Mouse (Mus musculus) forebrain, embryonic 11.5 days (tissue): ENCODE measurements around the gene Serf2. TPM values are rescaled to one million over a fixed set of nuclear protein-coding genes. Genes with fewer than 3 reads are reported as not detected.

ENCODE experiments used
- ATAC-seq: fragments of 200-750 bp; cut with Nextera tagmentation; replicated peaks from 2 replicates; pipeline ENCODE4 v1.8.0; 2017; ENCODE audit warnings: moderate TSS enrichment; ENCODE audit not compliant: low FRiP score
- DNase-seq: peaks from one replicate; pipeline ENCODE4 v3.0.0-alpha.2; 2017; ENCODE audit warnings: low spot score
- H3K27ac ChIP-seq: fragments of 300-500 bp; sonication (generic); 2 replicates; pipeline ENCODE4 v1.5.1; 2014; ENCODE audit warnings: low read depth, low read length
- H3K27me3 ChIP-seq: fragments of 300-500 bp; sonication (generic); 2 replicates; pipeline ENCODE4 v1.6.1; 2014; ENCODE audit warnings: mild to moderate bottlenecking, low read length, mixed read lengths; ENCODE audit not compliant: control insufficient read depth, insufficient read depth
- H3K36me3 ChIP-seq: fragments of 300-500 bp; sonication (generic); 2 replicates; pipeline ENCODE4 v1.6.1; 2014; ENCODE audit warnings: mild to moderate bottlenecking, low read length, moderate library complexity, mixed read lengths; ENCODE audit not compliant: control insufficient read depth, insufficient read depth
- H3K4me1 ChIP-seq: fragments of 300-500 bp; sonication (generic); replicated peaks from 2 replicates; pipeline ENCODE4 v1.6.1; 2014; ENCODE audit warnings: low read length, mixed read lengths; ENCODE audit not compliant: control insufficient read depth, insufficient read depth
- H3K4me2 ChIP-seq: fragments of 300-500 bp; sonication (generic); 2 replicates; pipeline ENCODE4 v1.6.1; 2014; ENCODE audit warnings: low read depth, mild to moderate bottlenecking, low read length, moderate library complexity, mixed read lengths; ENCODE audit not compliant: severe bottlenecking
- H3K4me3 ChIP-seq: fragments of 300-500 bp; sonication (generic); 2 replicates; pipeline ENCODE4 v1.5.1; 2014; ENCODE audit warnings: low read depth, low read length
- H3K9ac ChIP-seq: fragments of 300-500 bp; sonication (generic); 2 replicates; pipeline ENCODE4 v1.6.1; 2014; ENCODE audit warnings: low read length
- H3K9me3 ChIP-seq: fragments of 300-500 bp; sonication (generic); 2 replicates; pipeline ENCODE4 v1.6.1; 2016; ENCODE audit warnings: low read length, mixed read lengths; ENCODE audit not compliant: control insufficient read depth
- WGBS: fragments of 180-500 bp; shearing (Covaris S2); extraction: QIAGEN DNeasy Blood & Tissue Kit; methylation state at CpG from one replicate; pipeline ENCODE4 v1.1.7; 2014; 5-methylcytosine and 5-hydroxymethylcytosine counted together
- polyA plus RNA-seq: library from polyadenylated mRNA; unstranded; fragments of >200 nt; fragmentation: Nextera tagmentation; extraction: Ambion mirVana; gene quantifications from 2 replicates; pipeline ENCODE4 v1.2.1, GENCODE M21; 2014

Gene Serf2
- polyA plus RNA-seq, 1 experiment from 2014 or later, result 446 TPM

DNA sequence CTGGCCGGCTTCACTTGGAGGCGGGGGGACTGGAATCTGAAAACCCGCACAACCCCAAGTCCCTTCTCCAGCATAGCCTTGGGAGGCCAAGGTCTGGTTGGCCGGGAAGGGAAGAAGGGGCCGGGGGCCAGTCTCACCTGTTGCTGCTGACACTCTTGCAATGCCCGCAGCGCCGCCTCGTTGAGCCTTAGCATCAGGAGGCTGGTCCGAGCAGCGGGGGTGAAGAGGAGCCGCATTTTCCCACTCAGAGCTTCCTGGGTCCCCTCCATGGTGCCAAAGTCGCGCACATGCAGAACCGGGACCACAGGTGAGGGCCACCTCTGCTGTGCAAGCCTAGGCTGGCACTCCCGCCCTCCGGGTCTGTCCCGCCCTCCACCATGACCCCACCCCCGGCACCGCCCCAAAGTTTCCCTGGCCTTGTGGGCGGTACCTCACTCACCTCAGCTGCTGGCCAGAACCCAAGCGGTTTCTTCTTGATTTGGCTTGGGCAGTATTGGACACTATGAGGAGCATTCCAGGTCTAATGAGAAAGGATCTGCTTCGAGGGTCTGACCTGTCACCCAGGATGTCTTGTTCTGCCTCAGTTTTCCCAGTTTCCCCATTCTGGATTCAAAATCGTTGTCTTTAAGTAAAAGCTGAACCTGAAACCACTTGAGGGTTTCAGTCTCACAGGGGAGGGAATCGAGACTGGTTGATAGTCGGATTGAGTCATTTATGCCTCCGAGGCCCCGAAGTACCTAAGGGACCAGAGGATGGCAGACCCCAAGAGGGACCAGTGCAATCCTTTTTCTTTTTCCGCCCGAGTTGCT lies 6.5 kb upstream of the Serf2 start:
- H3K27ac ChIP-seq, result no peak overlapping the region
- WGBS, result 2% methylated on average over 30 of the region's 30 CpGs
- peaks cover 15% of the 10 kb centered on the region for H3K4me1 ChIP-seq
- peaks cover 3% of the 10 kb centered on the region; the same call in 1 of the 2 replicates for H3K36me3 ChIP-seq
- H3K9me3 ChIP-seq, result no peaks in the 10 kb centered on the region
- peak overlapping the region; percentile 77 for H3K4me2 ChIP-seq
- DNase-seq (peak; percentile 79), ATAC-seq (peak; percentile 78)
- H3K4me3 ChIP-seq, result peak overlapping the region; percentile 32
- peak overlapping the region; percentile 27 for H3K9ac ChIP-seq
- peaks cover 9% of the 10 kb centered on the region for H3K27me3 ChIP-seq

GRCm38 (mm10) chr2:121443068-121443349 lies 6.0 kb upstream of the Serf2 start:
- peaks cover 9% of the 10 kb centered on the region for H3K27me3 ChIP-seq
- no peaks in the 10 kb centered on the region for H3K9me3 ChIP-seq
- no peak overlapping the region for H3K27ac ChIP-seq
- ATAC-seq (no peak), DNase-seq (no peak)
- peak overlapping the region; percentile 77; the same call in 1 of the 2 replicates for H3K4me2 ChIP-seq
- WGBS, result 17% methylated on average over 8 of the region's 8 CpGs
- peaks cover 3% of the 10 kb centered on the region; the same call in 1 of the 2 replicates for H3K36me3 ChIP-seq
- no peak overlapping the region; the same call in 1 of the 2 replicates for H3K9ac ChIP-seq
- H3K4me3 ChIP-seq, result peak overlapping the region; percentile 32; the same call in 1 of the 2 replicates
- peaks cover 15% of the 10 kb centered on the region for H3K4me1 ChIP-seq

GRCm38 (mm10) chr2:121444178-121444577 lies 4.8 kb upstream of the Serf2 start, which contains the start of gene Ell3:
Gene Ell3 (minus strand): TSS chr2:121444278.
- Histone ChIP-seq H3K9ac (no peak within 1 kb of the TSS), H3K36me3 (no peaks in the 10 kb centered on the region), H3K9me3 (no peaks in the 10 kb centered on the region), H3K4me3 (no peak within 1 kb of the TSS), H3K27me3 (peaks cover 9% of the 10 kb centered on the region), H3K4me1 (peaks cover 15% of the 10 kb centered on the region), H3K4me2 (peak within 1 kb of the TSS; percentile 77; the same call in 1 of the 2 replicates), H3K27ac (no peak within 1 kb of the TSS)
- ATAC-seq (no peak), DNase-seq (no peak)
- 91% methylated on average over 1 of the region's 1 CpGs for WGBS

- no peak for ATAC-seq
- Histone ChIP-seq H3K36me3 (no peaks in the 10 kb centered on the region), H3K9ac (no peak overlapping the region), H3K27me3 (peaks cover 9% of the 10 kb centered on the region), H3K4me3 (no peak overlapping the region), H3K4me1 (peaks cover 15% of the 10 kb centered on the region), H3K9me3 (no peaks in the 10 kb centered on the region), H3K4me2 (no peak overlapping the region), H3K27ac (no peak overlapping the region)
- no peak for DNase-seq
- WGBS, result 82% methylated on average over 3 of the region's 3 CpGs
Measured at GRCm38 (mm10) chr2:121445117-121445516, 3.9 kb upstream of the Serf2 start.

DNA sequence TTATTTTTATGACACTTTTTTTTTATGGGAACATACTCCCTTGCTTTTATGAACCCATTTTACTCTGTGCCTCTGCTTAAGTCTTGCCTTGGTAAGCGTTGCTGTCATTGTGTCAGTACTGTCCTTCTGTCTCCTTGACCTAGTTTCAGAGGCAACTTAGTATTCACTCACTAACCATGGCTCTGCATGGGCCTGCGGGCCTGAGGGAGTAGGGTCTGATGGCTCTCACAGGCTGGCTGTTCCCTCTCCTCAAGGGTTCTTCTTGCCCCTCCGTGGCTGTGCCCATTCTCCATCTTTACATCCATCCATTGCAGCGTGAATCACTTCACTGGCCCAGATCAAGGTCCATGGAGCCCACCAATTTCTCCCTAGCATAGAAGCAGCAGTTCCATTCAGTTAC lies 2.5 kb upstream of the Serf2 start:
- peaks cover 9% of the 10 kb centered on the region for H3K27me3 ChIP-seq
- no peak overlapping the region for H3K9ac ChIP-seq
- H3K36me3 ChIP-seq, result no peaks in the 10 kb centered on the region
- no peak overlapping the region for H3K27ac ChIP-seq
- peaks cover 23% of the 10 kb centered on the region for H3K4me1 ChIP-seq
- H3K4me3 ChIP-seq, result no peak overlapping the region
- H3K9me3 ChIP-seq, result no peaks in the 10 kb centered on the region
- H3K4me2 ChIP-seq, result no peak overlapping the region
- no peak for ATAC-seq
- DNase-seq, result no peak
- WGBS, result 85% methylated on average over 4 of the region's 4 CpGs

- ATAC-seq, result no peak
- no peak overlapping the region for H3K4me2 ChIP-seq
- no peak for DNase-seq
- peaks cover 5% of the 10 kb centered on the region for H3K27me3 ChIP-seq
- no peaks in the 10 kb centered on the region for H3K36me3 ChIP-seq
- H3K4me3 ChIP-seq, result no peak overlapping the region
- peaks cover 18% of the 10 kb centered on the region for H3K4me1 ChIP-seq
- WGBS, result 92% methylated on average over 3 of the region's 3 CpGs
- H3K9me3 ChIP-seq, result no peaks in the 10 kb centered on the region
- no peak overlapping the region for H3K9ac ChIP-seq
- no peak overlapping the region for H3K27ac ChIP-seq
Measured at GRCm38 (mm10) chr2:121447006-121447405, 2.0 kb upstream of the Serf2 start.

DNA sequence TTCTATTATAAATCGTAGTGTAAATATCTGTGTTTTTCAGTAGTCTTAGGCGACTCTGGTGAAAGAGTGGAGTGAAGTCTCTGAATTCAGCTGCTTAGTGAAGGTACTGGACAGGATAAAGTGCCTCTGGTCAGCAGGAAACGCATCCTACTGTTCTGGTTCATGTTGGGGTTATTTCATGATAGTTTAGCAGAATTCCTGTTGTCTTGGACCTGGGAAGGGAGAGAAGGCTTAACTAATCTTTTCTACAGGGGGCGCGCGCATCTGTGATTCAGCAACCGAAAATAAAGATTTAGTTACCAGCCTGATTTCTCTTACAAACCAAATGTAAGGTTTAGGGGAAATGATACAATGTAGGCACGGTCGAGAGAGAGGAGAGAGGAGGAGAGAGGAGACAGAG lies 859 bp upstream of the Serf2 start:
- no peaks in the 10 kb centered on the region for H3K9me3 ChIP-seq
- no peaks in the 10 kb centered on the region; the same call in none of the 2 replicates for H3K36me3 ChIP-seq
- no peak for ATAC-seq
- H3K4me2 ChIP-seq, result peak overlapping the region; percentile 86
- no peak for DNase-seq
- H3K27ac ChIP-seq, result peak overlapping the region; percentile 75; the same call in 1 of the 2 replicates
- H3K4me3 ChIP-seq, result peak overlapping the region; percentile 99
- 16% methylated on average over 9 of the region's 9 CpGs for WGBS
- peak overlapping the region; percentile 66; the same call in 1 of the 2 replicates for H3K9ac ChIP-seq
- H3K4me1 ChIP-seq, result peaks cover 8% of the 10 kb centered on the region
- H3K27me3 ChIP-seq, result no peaks in the 10 kb centered on the region

- Histone ChIP-seq H3K4me1 (peaks cover 8% of the 10 kb centered on the region), H3K27me3 (no peaks in the 10 kb centered on the region), H3K9ac (peak overlapping the region; percentile 95), H3K36me3 (no peaks in the 10 kb centered on the region; the same call in none of the 2 replicates), H3K4me2 (peak overlapping the region; percentile 94), H3K4me3 (peak overlapping the region; percentile 99), H3K9me3 (no peaks in the 10 kb centered on the region), H3K27ac (peak overlapping the region; percentile 82)
- under 1% methylated on average over 52 of the region's 54 CpGs for WGBS
- ATAC-seq (peak; percentile 66), DNase-seq (no peak)
Measured at GRCm38 (mm10) chr2:121449545-121450011, 583 bp downstream of the Serf2 start.
